Mouse (Mus musculus) embryonic facial prominence, embryonic 13.5 days (tissue): ENCODE data around the gene Arhgap42. TPM values are rescaled to one million over a fixed set of nuclear protein-coding genes. Genes with fewer than 3 reads are reported as not detected.

Experiments
- ATAC-seq: fragments of 200-750 bp; cut with Nextera tagmentation; 2 replicates; pipeline ENCODE4 v1.8.0; 2017; ENCODE audit warnings: low read depth; ENCODE audit not compliant: insufficient number of reproducible peaks, insufficient read depth, low FRiP score, low TSS enrichment
- H3K27ac ChIP-seq: fragments of 300-500 bp; sonication (generic); 2 replicates; pipeline ENCODE4 v1.5.1; 2015; ENCODE audit warnings: moderate library complexity, mild to moderate bottlenecking, inconsistent platforms
- H3K27me3 ChIP-seq: fragments of 300-500 bp; sonication (generic); 2 replicates; pipeline ENCODE4 v1.6.1; 2015; ENCODE audit warnings: mild to moderate bottlenecking, inconsistent platforms
- H3K36me3 ChIP-seq: fragments of 300-500 bp; sonication (generic); 2 replicates; pipeline ENCODE4 v1.6.1; 2015; ENCODE audit warnings: mild to moderate bottlenecking, inconsistent platforms
- H3K4me1 ChIP-seq: fragments of 300-500 bp; sonication (generic); 2 replicates; pipeline ENCODE4 v1.6.1; 2015; ENCODE audit warnings: inconsistent platforms
- H3K4me2 ChIP-seq: fragments of 300-500 bp; sonication (generic); 2 replicates; pipeline ENCODE4 v1.6.1; 2015; ENCODE audit warnings: moderate library complexity, mild to moderate bottlenecking, inconsistent platforms
- H3K4me3 ChIP-seq: fragments of 300-500 bp; sonication (generic); 2 replicates; pipeline ENCODE4 v1.5.1; 2015; ENCODE audit warnings: mild to moderate bottlenecking, inconsistent platforms
- H3K9ac ChIP-seq: fragments of 300-500 bp; sonication (generic); 2 replicates; pipeline ENCODE4 v1.6.1; 2015; ENCODE audit warnings: mild to moderate bottlenecking, inconsistent platforms
- H3K9me3 ChIP-seq: fragments of 300-500 bp; sonication (generic); 2 replicates; pipeline ENCODE4 v1.6.1; 2016; ENCODE audit warnings: inconsistent platforms
- WGBS: fragments of 180-500 bp; shearing (Covaris S2); methylation state at CpG from one replicate; pipeline ENCODE4 v1.1.7; 2015; ENCODE audit warnings: mixed read lengths; 5-methylcytosine and 5-hydroxymethylcytosine counted together
- polyA plus RNA-seq: library from polyadenylated mRNA; unstranded; fragments of >200 nt; fragmentation: Nextera tagmentation; extraction: Ambion mirVana; gene quantifications from 2 replicates; pipeline ENCODE4 v1.2.1, GENCODE M21; 2015

Gene Arhgap42
- polyA plus RNA-seq, 1 experiment from 2014 or later, result 64.1 TPM

GRCm38 (mm10) chr9:9173091-9173490 lies 65.8 kb downstream of the Arhgap42 start:
- Histone ChIP-seq H3K36me3 (no peaks in the 10 kb centered on the region), H3K4me3 (no peak overlapping the region), H3K9me3 (no peaks in the 10 kb centered on the region), H3K27me3 (no peaks in the 10 kb centered on the region), H3K27ac (no peak overlapping the region), H3K9ac (no peak overlapping the region), H3K4me2 (no peak overlapping the region), H3K4me1 (peaks cover 10% of the 10 kb centered on the region; the same call in 1 of the 2 replicates)
- ATAC-seq, result no peak
- 44% methylated on average over 1 of the region's 1 CpGs for WGBS

GRCm38 (mm10) chr9:9171146-9171816 lies 67.6 kb downstream of the Arhgap42 start:
- Histone ChIP-seq H3K4me2 (no peak overlapping the region), H3K27me3 (no peaks in the 10 kb centered on the region), H3K27ac (peak overlapping the region; percentile 18), H3K4me1 (peaks cover 12% of the 10 kb centered on the region; the same call in 1 of the 2 replicates), H3K9ac (no peak overlapping the region), H3K4me3 (no peak overlapping the region), H3K9me3 (no peaks in the 10 kb centered on the region), H3K36me3 (no peaks in the 10 kb centered on the region)
- WGBS, result 47% methylated on average over 5 of the region's 5 CpGs
- ATAC-seq, result 0 out of 2 replicates have a peak, but pooled peaks have one; percentile 52

GRCm38 (mm10) chr9:9165641-9166063 lies 73.2 kb downstream of the Arhgap42 start:
- H3K4me1 ChIP-seq, result peaks cover 16% of the 10 kb centered on the region; the same call in 1 of the 2 replicates
- no peak overlapping the region for H3K4me3 ChIP-seq
- H3K36me3 ChIP-seq, result no peaks in the 10 kb centered on the region
- no peak overlapping the region for H3K27ac ChIP-seq
- H3K9me3 ChIP-seq, result no peaks in the 10 kb centered on the region
- 87% methylated on average over 4 of the region's 4 CpGs for WGBS
- no peak overlapping the region for H3K4me2 ChIP-seq
- H3K27me3 ChIP-seq, result no peaks in the 10 kb centered on the region
- no peak overlapping the region for H3K9ac ChIP-seq
- ATAC-seq, result no peak

GRCm38 (mm10) chr9:9160736-9161135 lies 78.2 kb downstream of the Arhgap42 start:
- ATAC-seq, result no peak
- H3K27ac ChIP-seq, result no peak overlapping the region
- no peaks in the 10 kb centered on the region for H3K36me3 ChIP-seq
- H3K9ac ChIP-seq, result no peak overlapping the region
- no peak overlapping the region for H3K4me2 ChIP-seq
- 26% methylated on average over 3 of the region's 3 CpGs for WGBS
- H3K4me3 ChIP-seq, result no peak overlapping the region
- H3K27me3 ChIP-seq, result no peaks in the 10 kb centered on the region
- H3K9me3 ChIP-seq, result no peaks in the 10 kb centered on the region
- peaks cover 25% of the 10 kb centered on the region for H3K4me1 ChIP-seq

DNA sequence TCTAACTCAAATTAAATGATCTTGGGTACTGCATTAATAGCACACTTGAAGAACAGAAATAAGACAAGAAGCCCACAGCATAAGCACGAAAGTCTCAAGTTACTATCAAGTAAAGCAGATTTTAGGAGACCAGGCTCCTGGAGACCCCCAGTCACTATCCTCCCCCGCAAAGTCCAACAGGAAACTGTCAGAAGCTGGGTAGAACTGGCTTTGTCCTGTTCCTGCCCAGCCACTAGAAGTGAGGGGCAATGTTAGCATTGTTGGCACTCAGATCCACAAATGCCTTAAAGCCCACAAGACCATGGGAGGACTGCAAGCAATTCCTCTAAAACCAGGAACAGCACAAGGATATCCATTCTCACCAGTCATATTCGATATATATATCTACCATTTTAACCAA lies 80.7 kb downstream of the Arhgap42 start:
- H3K4me2 ChIP-seq, result no peak overlapping the region
- H3K36me3 ChIP-seq, result peaks cover 5% of the 10 kb centered on the region; the same call in 1 of the 2 replicates
- peaks cover 22% of the 10 kb centered on the region for H3K4me1 ChIP-seq
- no peaks in the 10 kb centered on the region for H3K27me3 ChIP-seq
- no peak for ATAC-seq
- no peak overlapping the region for H3K4me3 ChIP-seq
- WGBS, result 71% methylated on average over 3 of the region's 3 CpGs
- H3K9me3 ChIP-seq, result no peaks in the 10 kb centered on the region
- H3K9ac ChIP-seq, result no peak overlapping the region
- peak overlapping the region; percentile 60 for H3K27ac ChIP-seq

GRCm38 (mm10) chr9:9157425-9157824 lies 81.5 kb downstream of the Arhgap42 start:
- 59% methylated on average over 2 of the region's 2 CpGs for WGBS
- Histone ChIP-seq H3K36me3 (peaks cover 5% of the 10 kb centered on the region; the same call in 1 of the 2 replicates), H3K4me3 (no peak overlapping the region), H3K27ac (peak overlapping the region; percentile 64), H3K4me1 (peaks cover 21% of the 10 kb centered on the region), H3K4me2 (no peak overlapping the region), H3K27me3 (no peaks in the 10 kb centered on the region), H3K9me3 (no peaks in the 10 kb centered on the region), H3K9ac (no peak overlapping the region)
- ATAC-seq, result no peak

- Histone ChIP-seq H3K27ac (no peak overlapping the region), H3K9ac (no peak overlapping the region), H3K4me1 (peaks cover 18% of the 10 kb centered on the region), H3K9me3 (no peaks in the 10 kb centered on the region), H3K27me3 (no peaks in the 10 kb centered on the region), H3K36me3 (peaks cover 5% of the 10 kb centered on the region; the same call in 1 of the 2 replicates), H3K4me2 (no peak overlapping the region), H3K4me3 (no peak overlapping the region)
- WGBS, result 88% methylated on average over 3 of the region's 3 CpGs
- ATAC-seq, result no peak
Measured at GRCm38 (mm10) chr9:9154636-9155035, 84.3 kb downstream of the Arhgap42 start.

- Histone ChIP-seq H3K4me1 (peaks cover 40% of the 10 kb centered on the region), H3K9me3 (no peaks in the 10 kb centered on the region), H3K4me3 (no peak overlapping the region), H3K4me2 (no peak overlapping the region), H3K27ac (peak overlapping the region; percentile 17; the same call in 1 of the 2 replicates), H3K36me3 (no peaks in the 10 kb centered on the region), H3K27me3 (no peaks in the 10 kb centered on the region), H3K9ac (no peak overlapping the region)
- WGBS, result 81% methylated on average over 7 of the region's 7 CpGs
- no peak for ATAC-seq
Measured at GRCm38 (mm10) chr9:9144301-9145121, 94.4 kb downstream of the Arhgap42 start.

DNA sequence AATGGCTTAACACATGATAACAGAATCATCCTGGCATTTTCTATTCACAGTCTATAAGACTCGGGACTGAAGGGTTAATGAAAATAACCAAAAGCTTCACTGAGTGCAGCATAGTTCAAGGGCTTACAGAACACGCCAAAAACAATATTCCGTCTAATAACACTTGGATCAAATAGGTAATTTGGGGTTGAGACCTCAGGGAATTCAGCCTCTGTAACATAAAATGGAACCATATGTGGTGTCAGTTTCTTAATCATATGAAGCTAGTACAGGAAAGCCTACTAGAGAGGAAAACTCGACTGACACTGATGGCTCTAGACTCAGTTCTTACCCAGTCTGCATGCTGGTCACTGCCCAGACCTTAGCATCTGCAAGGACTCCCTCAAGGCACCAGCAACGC lies 95.8 kb downstream of the Arhgap42 start:
- H3K27ac ChIP-seq, result peak overlapping the region; percentile 70
- peak overlapping the region; percentile 33 for H3K4me2 ChIP-seq
- H3K36me3 ChIP-seq, result no peaks in the 10 kb centered on the region
- ATAC-seq, result 0 out of 2 replicates have a peak, but pooled peaks have one; percentile 35
- no peaks in the 10 kb centered on the region for H3K27me3 ChIP-seq
- H3K9me3 ChIP-seq, result no peaks in the 10 kb centered on the region
- H3K4me1 ChIP-seq, result peaks cover 37% of the 10 kb centered on the region
- H3K4me3 ChIP-seq, result no peak overlapping the region
- no peak overlapping the region for H3K9ac ChIP-seq
- 21% methylated on average over 5 of the region's 5 CpGs for WGBS

- no peak overlapping the region for H3K9ac ChIP-seq
- no peaks in the 10 kb centered on the region for H3K36me3 ChIP-seq
- ATAC-seq, result 0 out of 2 replicates have a peak, but pooled peaks have one; percentile 49
- H3K4me3 ChIP-seq, result no peak overlapping the region
- peak overlapping the region; percentile 33 for H3K4me2 ChIP-seq
- no peaks in the 10 kb centered on the region for H3K9me3 ChIP-seq
- no peaks in the 10 kb centered on the region for H3K27me3 ChIP-seq
- peak overlapping the region; percentile 70 for H3K27ac ChIP-seq
- peaks cover 37% of the 10 kb centered on the region for H3K4me1 ChIP-seq
- 26% methylated on average over 7 of the region's 7 CpGs for WGBS
Measured at GRCm38 (mm10) chr9:9142561-9142960, 96.3 kb downstream of the Arhgap42 start.

- no peaks in the 10 kb centered on the region for H3K36me3 ChIP-seq
- H3K4me1 ChIP-seq, result peaks cover 37% of the 10 kb centered on the region
- no peak for ATAC-seq
- H3K9ac ChIP-seq, result no peak overlapping the region
- no peaks in the 10 kb centered on the region for H3K27me3 ChIP-seq
- peak overlapping the region; percentile 70; the same call in 1 of the 2 replicates for H3K27ac ChIP-seq
- H3K9me3 ChIP-seq, result no peaks in the 10 kb centered on the region
- 29% methylated on average over 1 of the region's 1 CpGs for WGBS
- no peak overlapping the region for H3K4me3 ChIP-seq
- H3K4me2 ChIP-seq, result peak overlapping the region; percentile 33; the same call in 1 of the 2 replicates
Measured at GRCm38 (mm10) chr9:9142144-9142543, 96.8 kb downstream of the Arhgap42 start.
